Mouse (Mus musculus): ENCODE data around the gene Rtl10.

GRCm38 (mm10) chr16:18471381-18471955 lies 27.2 kb upstream of the Rtl10 start:
- TF ChIP-seq CTCF (IDR thresholded peaks at IDR 0.05; ENCODE audit: low read depth) (no peak), EP300 (IDR thresholded peaks at IDR 0.05; ENCODE audit: low read depth) (no peak)
